Mouse (Mus musculus) heart, adult 11 months (tissue): ENCODE measurements around the gene Wls.

Source experiments
- DNase-seq: peaks from one replicate; pipeline ENCODE4 v3.0.0; 2022

Gene Wls

DNA sequence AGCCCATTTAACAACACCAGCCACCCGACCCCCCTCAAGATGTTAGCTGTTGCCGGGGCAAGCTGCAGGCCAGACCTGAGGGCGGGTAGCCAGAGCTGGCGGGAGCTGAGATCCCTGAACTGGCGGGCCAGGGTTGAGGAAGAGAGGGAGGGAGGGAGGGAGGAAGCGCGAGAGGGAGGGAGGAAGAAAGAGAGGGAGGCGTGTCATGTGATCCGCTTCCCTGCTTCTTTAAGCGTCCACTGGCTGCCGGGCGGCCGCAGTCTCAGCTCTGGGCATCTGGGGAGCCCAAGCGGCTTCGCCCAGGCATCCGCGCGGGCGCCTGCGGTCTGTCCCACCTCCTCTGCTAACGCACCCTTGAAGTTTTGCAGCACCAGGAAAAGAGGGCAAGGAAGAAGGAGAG lies at the start of gene Wls:
Gene Wls (plus strand): TSS at position 192 of the 400 bp plus-strand sequence.
- DNase-seq, result peak; percentile 98

DNA sequence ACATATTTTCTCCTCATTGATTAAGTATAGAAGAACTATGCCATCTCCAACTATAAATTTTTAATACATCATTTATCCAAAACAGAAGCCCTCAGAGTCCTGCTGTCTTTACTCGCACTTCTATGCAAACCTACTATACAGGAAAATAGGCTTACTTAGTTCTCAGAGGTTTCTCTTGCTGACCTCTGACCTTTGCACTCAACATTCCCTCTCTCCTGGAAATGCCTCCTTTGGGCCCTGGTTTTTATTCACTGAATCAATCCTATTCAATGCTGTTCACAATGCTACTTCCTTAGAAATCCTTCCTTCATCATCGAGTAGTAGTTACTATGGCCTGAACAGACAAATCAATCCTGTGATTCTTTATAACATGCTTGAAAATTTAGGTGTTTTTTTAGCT lies 49.7 kb upstream of the Wls start:
- DNase-seq, result no peak

DNA sequence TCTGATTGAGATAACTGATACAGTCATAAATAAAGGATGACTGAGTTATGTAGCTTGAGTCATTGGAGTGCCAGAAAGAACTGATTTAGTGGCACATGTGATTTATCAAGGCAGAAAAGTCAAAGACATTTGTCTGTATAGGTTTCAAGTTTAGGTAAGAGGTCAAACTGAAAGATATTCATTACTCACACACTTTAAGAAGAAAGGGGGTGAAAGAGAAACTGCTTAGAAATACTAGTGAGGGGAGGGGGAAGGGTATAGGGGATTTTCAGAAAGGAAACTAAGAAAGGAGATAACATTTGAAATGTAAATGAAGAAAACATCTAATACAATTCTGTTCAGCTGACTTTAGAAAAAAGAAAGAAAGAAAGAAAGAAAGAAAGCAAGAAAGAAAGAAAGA lies 7.9 kb upstream of the Wls start:
- no peak for DNase-seq

DNA sequence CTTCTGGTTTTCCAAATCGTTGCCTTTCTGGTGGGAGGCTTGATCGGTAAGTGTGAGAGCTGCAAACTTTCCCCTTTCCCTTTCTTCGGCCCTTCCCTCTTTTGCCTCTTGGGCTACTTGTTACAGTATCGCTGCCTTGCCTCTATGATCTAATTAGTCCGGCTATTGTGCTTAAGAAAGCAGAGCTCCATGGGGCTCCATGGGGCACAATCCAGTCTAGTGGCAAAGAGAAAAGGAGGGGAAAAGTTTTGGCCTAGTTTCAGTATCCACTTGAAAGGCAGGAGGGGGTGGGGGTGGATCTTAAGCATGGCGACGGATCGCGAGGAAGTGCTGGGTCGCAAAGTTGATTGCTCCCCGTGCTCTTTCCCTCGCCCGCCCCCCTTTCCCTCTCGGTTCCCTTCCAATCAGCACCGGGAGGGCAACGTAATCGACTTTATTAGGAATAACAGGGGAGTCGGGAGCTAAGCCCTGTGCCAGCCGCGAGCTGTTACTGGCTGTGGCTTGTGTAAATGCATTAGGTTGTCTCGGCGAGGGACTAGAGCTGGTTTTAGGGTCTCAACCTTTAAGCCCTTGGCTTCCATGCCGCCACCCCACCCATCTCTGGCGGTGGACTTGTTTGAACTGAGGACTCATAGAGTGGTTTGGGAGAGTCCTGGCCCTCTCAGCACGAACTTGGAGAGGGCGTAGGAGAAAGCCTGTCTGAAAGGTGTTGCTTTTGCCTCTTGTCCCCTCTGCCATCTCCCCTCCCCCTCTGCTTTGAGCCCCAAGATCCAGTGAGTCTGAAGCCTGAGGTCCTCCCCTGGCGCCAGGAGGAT lies 737 bp downstream of the Wls start:
- peak; percentile 98 for DNase-seq

DNA sequence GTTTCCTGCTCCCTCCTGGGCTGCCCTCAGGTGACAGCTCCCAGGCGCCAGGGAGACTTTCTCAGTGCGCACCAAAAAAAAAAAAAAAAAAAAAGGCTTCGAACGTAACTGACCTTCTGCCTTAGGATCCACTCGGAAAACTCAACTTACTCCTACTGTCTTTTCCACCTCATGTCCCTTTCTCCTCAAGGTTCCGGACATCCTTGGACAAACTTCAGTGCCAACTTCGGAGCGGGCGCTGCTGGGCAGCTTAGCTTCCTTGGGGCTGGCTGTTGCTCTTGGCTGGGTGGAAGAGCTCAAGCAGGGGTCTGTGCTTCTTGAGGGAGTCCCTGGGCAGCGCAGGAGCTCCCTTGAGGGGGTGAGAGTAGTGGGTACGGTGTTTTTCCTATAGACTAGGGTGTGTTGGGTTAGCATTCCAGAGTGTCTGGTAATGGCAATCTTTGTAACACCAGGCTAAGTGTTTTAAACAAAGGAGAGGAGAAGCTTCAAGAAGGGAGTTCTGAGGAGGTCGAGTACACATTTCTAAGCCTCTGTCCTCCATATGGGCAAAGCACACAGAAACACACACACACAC lies 1.4 kb downstream of the Wls start:
- peak; percentile 91 for DNase-seq

DNA sequence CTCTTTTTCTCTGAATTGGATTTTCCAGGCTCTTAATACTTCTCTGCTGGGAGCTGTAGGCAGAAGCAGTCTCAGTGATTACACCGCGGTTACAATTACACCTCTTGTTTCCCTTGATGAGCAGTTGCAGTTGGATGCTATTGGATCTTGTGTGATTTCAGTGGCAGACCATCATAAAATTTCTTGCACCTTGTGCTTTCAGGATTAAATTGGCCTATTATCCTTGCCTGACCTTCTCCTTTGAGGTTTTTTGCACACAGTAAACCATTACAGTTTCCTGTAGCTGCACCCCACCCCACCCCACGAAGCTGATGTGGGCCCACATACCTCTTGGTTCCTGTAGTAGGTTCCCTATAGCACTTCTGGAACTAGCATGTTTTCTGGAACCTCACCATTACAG lies 2.0 kb downstream of the Wls start:
- peak; percentile 80 for DNase-seq

DNA sequence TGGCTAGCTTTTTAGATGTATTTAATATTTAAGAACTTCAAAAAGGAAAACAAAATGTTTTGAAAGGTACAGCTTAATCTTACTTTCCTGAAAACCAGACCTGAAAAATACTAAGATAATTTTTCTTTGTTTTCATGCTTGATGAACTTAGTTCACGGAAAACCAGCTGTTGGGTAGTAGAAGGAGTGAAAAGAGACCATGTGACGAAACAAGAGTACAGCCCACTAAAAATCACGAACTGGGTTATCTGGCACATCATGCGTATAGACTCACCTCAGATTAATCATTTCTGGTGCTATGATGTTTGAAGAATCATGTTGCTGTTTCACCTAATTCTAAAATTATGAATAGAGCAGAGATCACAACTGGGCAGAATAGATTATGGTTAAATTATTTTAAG lies 3.7 kb downstream of the Wls start:
- no peak for DNase-seq

DNA sequence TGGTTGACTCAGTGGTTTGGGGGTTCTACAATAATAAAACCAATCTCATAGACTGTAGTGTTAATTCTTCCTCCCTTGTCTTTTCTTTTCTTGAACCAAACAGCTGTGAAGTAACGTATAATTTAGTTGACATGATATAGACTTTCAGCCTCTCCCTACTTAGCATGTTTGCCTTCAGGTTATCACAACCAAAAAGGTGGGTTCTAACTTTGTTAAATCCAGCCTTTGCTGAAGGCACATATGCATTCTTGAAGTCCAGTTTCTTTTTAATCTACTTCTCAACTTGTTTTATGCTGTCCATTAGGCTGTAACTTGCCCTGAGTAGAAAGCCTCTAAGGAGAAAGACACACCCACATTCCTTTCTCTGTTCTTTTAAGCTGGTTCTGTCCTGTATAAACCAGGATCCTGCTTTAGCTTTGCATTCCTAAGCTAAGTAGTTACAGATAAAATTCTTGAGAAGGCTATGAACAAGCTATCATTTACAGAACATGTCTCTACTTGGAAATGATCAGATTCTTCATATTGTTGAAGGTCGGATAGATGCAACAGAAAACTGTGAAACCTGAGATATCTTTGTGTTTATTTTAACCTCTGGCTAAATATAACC lies 8.0 kb downstream of the Wls start:
- no peak for DNase-seq

DNA sequence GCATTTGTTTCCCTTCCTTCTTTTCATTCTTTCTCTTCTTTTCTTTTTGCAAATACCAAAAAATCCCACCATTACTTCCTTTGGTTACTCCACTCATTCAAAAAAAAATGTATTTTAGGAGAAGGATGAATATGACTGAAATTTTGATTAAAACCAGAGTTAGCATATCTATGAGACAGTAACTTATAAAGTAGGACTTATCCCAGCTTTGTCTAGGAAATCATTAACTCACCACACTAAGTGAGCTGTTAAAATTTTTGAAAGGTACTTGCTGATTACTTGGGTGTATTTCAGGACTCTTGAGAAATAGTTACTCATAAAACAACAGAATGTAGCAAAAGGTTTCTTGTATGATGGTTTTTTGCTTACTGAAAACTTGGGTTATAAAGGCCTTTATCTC lies 8.7 kb downstream of the Wls start:
- DNase-seq, result no peak

DNA sequence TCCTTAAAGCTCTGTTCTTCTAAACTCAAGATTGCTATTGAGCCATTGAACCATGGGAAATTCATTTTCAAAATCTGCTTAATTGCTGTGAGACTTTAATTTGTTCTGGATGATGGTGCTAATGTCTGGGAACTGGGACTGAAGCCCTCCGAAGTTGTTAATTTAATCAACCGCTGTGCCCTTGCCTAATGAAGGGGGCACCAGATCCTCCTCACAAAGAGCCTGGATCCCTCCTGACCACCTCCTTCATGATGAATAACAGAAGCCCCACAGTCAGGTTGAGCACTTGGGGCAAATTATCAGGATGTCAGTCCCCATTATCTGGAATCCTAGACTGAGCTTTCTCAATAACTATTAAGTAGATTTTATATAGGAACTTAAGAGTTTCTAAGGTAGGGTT lies 12.0 kb downstream of the Wls start:
- peak; percentile 22 for DNase-seq

DNA sequence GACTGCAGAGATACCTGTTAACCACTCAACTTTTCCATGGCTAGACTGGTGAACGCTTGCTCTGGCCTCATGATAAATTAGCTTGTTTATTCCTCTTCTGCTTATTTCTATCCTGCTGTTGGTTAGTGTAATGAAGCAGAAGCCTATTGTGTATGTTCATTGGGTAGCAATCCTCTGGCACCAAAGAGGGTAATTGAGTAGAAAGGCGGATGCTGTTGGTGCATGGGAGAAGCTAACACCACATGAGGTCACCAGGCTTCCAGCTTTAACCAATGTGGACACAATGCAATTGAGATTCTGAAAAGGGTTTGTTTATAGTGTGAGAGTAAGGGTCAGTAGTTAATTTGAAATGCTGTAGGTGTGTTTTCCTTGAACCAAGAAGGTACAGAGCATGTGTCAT lies 12.5 kb downstream of the Wls start:
- DNase-seq, result peak; percentile 23

DNA sequence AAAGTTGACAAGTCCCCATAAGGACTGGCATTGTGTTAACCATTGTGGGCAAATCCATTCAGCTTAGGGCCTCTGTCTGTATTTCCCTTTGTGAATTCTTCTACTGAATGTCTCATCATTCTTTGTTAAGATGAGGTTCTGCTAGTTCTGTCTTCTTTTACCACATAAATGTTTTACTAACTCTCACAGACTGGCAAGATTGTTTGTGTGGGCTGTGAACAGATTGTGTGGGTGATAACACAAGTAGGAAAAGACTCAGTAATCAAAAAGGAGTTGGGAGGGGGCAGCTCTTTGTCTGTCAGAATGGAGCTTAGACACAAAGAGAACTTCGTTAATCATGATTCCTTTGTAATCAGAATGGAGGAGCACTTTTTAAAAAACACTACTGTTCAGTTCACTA lies 17.6 kb downstream of the Wls start:
- DNase-seq, result peak; percentile 29

DNA sequence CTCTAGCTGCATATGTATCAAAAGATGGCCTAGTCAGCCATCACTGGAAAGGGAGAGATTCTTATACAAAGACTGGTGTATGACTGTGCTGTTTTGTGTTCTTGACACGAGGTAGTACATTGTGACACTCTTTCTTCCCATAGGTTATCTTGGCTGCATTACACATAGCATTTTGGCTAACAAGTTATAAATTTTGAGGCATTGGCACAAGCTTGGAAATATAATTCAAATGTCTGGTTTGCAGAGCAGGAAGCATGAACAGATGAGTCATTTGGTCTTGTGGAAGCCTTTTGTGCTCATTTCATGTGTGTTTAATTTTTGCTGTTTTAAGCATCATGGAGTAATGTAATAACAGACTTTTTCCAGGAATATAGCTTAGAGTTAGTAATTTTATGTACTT lies 26.2 kb downstream of the Wls start:
- DNase-seq, result peak; percentile 7

DNA sequence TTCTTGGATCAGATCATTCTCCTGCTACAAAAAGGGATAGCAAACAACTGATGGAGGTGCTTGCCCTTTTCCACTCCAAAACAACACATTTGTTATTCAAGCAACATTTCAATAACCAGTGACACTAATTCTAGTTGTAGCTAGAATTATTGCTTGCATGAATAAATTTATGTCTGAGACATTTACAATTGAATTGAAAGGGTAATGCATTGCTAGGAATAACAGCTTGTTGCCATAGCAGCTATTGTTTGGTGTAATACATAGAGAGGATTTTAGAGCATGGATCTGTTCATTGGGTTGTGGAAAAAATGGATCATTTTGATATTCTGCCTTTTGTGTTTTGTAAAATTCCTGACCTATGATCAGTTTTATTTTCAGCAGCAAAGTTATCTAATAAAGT lies 39.5 kb downstream of the Wls start:
- no peak for DNase-seq

DNA sequence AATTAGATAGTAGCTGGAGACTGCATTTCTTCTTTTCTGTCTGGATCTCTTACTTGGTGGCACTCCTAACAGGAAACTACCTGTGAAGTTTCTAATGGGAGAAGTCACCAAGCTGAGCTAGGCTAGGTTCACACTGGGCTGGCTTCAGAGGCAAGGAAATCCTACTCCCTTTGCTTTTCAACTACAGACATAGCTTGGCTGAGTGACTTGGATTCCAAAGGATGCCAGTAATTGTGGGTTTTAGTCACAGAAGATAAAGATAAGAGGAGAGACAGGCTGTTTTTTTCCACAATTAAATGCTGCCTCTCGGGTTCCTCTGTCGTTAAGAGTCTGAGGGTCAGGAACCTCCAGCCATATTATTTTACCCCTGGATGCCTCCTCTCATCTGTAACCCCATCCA lies 43.9 kb downstream of the Wls start:
- DNase-seq, result no peak

DNA sequence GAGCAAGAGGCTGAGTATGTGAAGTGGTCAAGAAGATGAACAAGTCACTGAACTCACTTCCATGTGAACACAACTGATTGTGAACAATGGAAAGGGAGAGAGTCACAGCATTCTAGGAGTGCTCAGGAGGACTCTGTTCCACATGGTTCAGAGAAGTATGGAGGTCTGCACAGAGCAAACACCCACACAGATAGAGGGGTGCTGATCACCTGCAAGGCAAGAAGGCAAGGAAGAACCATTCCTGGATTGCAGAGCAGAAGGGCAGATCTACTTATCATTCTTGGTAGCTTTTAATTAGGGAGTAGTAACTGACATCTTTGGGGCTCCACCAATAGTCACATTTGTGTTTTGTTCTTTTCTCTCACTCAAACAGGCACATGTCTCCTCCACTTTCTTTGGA lies 45.3 kb downstream of the Wls start:
- DNase-seq, result peak; percentile 63

DNA sequence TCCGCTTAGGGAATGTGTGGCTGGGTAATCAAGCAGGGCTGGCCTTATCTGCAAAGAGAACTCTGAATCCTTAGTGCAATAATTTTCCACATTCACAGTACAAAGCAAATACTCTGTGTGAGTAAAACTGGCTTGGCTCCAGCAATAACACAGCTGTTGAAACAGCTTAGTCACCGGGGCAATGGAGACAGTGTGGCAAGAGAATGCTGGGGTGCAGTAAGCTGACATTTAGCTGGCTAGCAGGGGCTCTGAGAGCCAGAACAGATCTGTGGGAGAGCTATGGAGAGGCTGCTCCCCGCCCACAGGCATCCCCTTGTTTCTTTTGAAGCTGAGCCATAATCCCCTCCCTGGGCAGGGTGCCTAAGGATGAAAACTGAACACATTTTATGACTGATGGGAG lies 45.8 kb downstream of the Wls start:
- peak; percentile 99 for DNase-seq

DNA sequence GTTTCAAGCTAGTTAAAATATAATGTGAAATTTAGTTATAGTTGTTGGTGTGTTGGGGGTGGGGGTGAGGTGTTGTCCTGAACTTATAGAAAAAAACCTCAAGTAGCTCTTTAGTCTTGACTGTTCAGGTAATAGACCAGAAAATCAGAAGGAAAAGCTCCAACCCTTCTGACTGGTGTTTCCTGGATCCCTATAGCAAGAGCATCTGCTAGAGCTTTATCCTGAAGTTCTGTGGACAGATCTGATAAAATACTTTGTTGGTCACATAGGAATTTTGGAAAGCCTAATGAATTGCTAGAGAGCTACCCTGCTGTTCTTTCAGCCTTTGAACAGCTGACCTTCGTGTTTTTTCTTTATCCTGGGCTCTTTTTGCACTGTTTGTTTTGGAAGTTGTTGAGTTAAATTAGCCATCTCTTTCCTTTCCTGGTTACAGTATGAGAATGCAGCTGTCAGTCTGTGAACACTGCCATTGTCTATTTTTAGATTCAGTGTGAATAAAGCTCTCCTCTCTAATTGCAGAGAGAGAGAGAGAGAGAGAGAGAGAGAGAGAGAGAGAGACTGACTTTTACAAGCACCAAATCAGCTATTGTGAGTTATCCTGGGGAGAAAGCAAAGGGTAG lies 46.4 kb downstream of the Wls start:
- DNase-seq, result no peak

DNA sequence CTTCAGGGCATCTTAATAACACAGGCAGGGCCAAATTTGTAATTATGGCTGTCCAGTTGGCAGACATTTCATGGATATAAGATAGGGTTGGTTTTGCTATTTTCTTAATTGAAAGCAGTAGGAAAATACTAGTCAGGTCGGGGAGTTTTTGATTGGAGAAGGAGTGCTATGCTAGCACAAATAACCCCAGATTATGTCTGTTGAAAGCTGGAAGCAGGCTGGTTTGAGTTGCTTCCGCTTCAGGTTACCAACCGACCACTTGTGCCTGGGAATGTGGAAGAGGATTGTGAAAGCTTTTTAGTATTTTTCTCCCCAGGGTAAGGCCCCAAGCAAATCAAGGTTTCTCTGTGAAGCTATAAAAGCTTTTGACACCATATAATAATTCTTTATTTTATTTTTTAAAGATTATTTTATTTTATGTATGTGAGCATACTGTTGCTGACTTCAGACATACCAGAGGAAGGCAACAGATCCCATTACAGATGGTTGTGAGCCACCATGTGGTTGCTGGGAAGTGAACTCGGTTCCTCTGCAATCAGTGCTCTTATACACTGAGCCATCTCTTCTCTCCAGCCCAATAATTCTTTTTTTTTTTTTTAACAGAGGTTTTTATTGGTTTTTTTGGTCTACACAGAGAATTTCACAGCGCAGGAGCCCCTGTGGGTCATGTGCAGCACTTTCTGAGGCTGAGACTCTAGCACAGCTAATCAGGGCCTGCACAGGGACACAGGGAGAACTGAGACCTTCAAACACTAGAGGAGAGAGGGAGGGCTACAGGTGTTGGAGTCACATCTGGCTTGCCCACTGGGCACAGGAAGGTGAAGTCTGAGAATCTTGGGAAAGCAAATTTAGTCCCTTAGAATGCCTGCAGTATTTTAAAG lies 50.9 kb downstream of the Wls start:
- no peak for DNase-seq

DNA sequence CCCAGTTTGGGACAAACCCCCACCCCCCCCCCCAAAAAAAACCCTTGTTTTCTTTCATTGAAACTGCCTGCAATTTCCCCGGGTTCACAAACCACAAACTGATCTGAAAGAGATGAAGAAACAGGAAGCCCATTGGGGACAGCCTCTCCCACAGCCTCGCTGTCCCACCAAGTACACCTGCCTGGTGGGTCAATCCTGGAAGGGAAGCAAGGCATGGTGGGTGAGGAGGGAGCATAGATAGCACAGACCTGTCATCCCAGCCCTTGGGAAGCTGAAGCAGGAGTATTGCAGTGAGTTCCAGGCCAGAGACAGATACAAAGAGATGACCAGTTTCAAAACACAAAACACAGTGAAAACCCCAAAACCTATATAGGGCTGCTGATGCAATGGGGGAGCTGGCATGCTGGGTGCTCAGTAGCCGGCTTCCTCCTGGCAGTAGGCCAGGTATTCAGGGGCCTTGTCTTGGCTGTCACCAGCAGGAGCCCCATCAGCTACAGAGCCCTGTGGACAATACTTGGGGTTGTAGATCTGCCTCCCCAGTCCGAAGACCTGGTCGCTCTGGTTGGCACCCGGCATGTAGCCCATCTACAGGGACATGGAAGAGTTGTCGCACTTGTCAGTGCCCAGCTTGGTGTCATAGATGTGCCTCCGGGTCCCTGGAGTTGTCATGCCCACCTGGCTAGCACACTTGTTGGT lies 51.7 kb downstream of the Wls start:
- DNase-seq, result peak; percentile 87

DNA sequence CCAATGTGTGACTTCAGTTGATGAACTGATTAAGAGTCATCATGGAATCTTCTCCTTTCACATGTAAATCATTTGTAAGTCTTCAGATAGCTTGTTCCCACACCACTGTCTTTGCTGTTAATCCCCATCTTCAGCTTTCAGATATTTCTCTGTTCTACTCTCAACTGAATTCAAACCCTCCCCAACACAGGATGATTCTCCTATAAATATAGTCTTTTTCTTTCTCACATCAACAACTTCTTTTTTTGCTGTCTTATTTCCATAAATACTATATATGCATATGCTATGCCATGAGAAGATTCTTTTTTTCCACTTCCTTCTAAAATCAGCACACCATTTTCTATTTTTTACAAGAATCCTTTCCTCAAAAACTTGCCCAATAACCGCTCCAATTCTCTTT lies 67.9 kb downstream of the Wls start:
- no peak for DNase-seq

DNA sequence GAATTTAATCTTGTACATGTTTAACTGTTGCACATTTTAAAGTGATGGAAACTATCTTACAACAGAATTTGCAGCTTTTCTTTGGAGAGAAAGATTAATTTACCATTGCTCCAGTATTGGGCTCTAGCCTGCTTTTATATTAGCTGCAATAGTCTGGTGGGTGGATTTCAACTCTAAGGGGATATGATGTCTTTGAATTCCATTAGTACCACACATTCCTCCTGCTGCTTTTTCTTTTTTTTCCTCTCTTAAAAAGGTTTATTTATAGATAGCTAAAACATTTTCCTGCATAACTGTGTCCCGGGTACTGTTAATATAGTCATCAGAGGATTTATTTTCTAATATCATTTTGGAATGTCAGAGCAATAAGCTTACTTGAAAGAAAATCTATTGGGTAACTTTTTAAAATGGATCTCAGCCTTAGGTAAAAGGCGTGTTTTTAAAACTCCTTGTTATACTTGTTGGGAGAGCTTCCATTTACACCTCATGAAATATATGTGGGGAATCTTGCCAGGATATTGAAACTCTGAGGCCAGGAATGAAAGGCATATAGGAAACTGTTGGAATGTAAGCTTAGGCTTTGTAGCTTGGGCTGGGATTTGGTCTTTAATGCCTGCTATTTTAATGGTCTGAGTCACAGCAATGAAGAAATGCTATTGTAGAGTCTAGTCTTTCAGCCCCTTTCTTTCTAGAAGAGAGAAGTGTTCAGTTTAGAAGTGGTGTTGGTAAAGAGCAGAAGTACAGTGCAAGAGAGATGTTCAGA lies 78.0 kb downstream of the Wls start:
- no peak for DNase-seq
